Mouse (Mus musculus) G1E (cell line): ENCODE data around the gene Tedc2.

Experiments
- CTCF ChIP-seq: IDR thresholded peaks from 2 replicates; pipeline ENCODE4 v1.5.1; 2012; ENCODE audit warnings: low read depth, low read length, inconsistent platforms, mixed read lengths
- GATA1 ChIP-seq: IDR thresholded peaks from 2 replicates; pipeline ENCODE4 v1.6.1; 2012; ENCODE audit warnings: borderline replicate concordance, low read length, inconsistent platforms, mixed read lengths
- POLR2AphosphoS5 ChIP-seq: IDR thresholded peaks from 2 replicates; pipeline ENCODE4 v1.6.1; 2012; ENCODE audit warnings: low read depth, low read length, inconsistent platforms; ENCODE audit not compliant: insufficient replicate concordance
- TAL1 ChIP-seq: conservative IDR thresholded peaks from 2 replicates; pipeline ENCODE4 v1.6.1; 2012; ENCODE audit warnings: low read depth, low read length, inconsistent platforms, mixed read lengths

DNA sequence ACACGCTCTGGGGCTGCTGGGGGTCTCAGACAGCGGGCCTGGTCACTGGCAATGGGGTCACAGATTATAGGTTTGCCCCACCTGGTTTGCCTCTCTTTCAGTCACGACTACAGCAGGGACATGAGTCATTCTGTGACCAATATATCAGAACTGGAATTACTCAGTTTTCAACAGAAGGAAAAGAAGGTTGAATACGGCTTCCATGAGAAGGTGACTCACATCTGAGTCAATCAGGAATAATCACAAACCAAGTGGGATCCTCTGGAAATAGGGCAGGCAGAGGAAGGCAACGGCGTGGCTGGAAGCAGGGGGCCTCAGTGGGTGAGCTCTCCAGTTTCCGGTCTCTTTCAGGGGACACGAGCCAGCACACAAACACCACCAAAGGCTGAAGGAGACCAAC, 23.4 kb upstream of the Tedc2 start:
- TF ChIP-seq CTCF (no peak), GATA1 (no peak), POLR2AphosphoS5 (no peak), TAL1 (no peak)
